Mouse (Mus musculus): Measurements from ENCODE around the gene Plpp3. TPM values are rescaled to one million over a fixed set of nuclear protein-coding genes. Genes with fewer than 3 reads are reported as not detected.

Plpp3 gene
- polyA plus RNA-seq, 1 experiment from 2014 or later: 66.4 TPM

GRCm38 (mm10) chr4:105253453-105254341, 96.5 kb downstream of the Plpp3 start:
- H3K4me3 ChIP-seq: no peak overlapping the region
- no peak overlapping the region for H3K27ac ChIP-seq (replicated peaks)
- H3K36me3 ChIP-seq: no peaks in the 10 kb centered on the region
- peaks cover 4% of the 10 kb centered on the region; the same call in 1 of the 2 replicates for H3K27me3 ChIP-seq
- no peak for ATAC-seq (ENCODE audit: low FRiP score, low read depth)
- H3K9me3 ChIP-seq: no peaks in the 10 kb centered on the region
- WGBS: 80% methylated on average over 6 of the region's 6 CpGs
- H3K4me1 ChIP-seq: no peaks in the 10 kb centered on the region
- H3K4me2 ChIP-seq (replicated peaks): no peak overlapping the region
- H3K9ac ChIP-seq (replicated peaks): no peak overlapping the region

GRCm38 (mm10) chr4:105254365-105254764, 97.2 kb downstream of the Plpp3 start:
- Histone ChIP-seq H3K36me3 (no peaks in the 10 kb centered on the region), H3K4me1 (no peaks in the 10 kb centered on the region), H3K4me2 (replicated peaks) (no peak overlapping the region), H3K4me3 (no peak overlapping the region), H3K27me3 (no peaks in the 10 kb centered on the region), H3K9me3 (no peaks in the 10 kb centered on the region), H3K9ac (replicated peaks) (no peak overlapping the region), H3K27ac (replicated peaks) (no peak overlapping the region)
- no peak for ATAC-seq (ENCODE audit: low FRiP score, low read depth)
- WGBS: 91% methylated on average over 4 of the region's 4 CpGs

- H3K4me1 ChIP-seq: no peaks in the 10 kb centered on the region
- no peaks in the 10 kb centered on the region for H3K36me3 ChIP-seq
- no peak for ATAC-seq (ENCODE audit: low FRiP score, low read depth)
- H3K4me2 ChIP-seq (replicated peaks): no peak overlapping the region
- no peaks in the 10 kb centered on the region for H3K9me3 ChIP-seq
- H3K9ac ChIP-seq (replicated peaks): no peak overlapping the region
- H3K4me3 ChIP-seq: no peak overlapping the region
- H3K27me3 ChIP-seq: no peaks in the 10 kb centered on the region
- H3K27ac ChIP-seq (replicated peaks): no peak overlapping the region
- 89% methylated on average over 3 of the region's 3 CpGs for WGBS
These were observed 98.0 kb downstream of the Plpp3 start for GRCm38 (mm10) chr4:105255185-105255584.

GRCm38 (mm10) chr4:105257667-105258560, 100.8 kb downstream of the Plpp3 start:
- WGBS: 81% methylated on average over 11 of the region's 11 CpGs
- no peak overlapping the region for H3K9ac ChIP-seq (replicated peaks)
- no peak for ATAC-seq (ENCODE audit: low FRiP score, low read depth)
- H3K4me3 ChIP-seq: no peak overlapping the region
- H3K4me2 ChIP-seq (replicated peaks): no peak overlapping the region
- H3K27me3 ChIP-seq: no peaks in the 10 kb centered on the region
- H3K36me3 ChIP-seq: no peaks in the 10 kb centered on the region
- no peaks in the 10 kb centered on the region for H3K9me3 ChIP-seq
- no peaks in the 10 kb centered on the region for H3K4me1 ChIP-seq
- no peak overlapping the region for H3K27ac ChIP-seq (replicated peaks)

- Histone ChIP-seq H3K27me3 (no peaks in the 10 kb centered on the region), H3K4me2 (replicated peaks) (no peak overlapping the region), H3K36me3 (no peaks in the 10 kb centered on the region), H3K27ac (replicated peaks) (no peak overlapping the region), H3K4me3 (no peak overlapping the region), H3K9me3 (no peaks in the 10 kb centered on the region), H3K9ac (replicated peaks) (no peak overlapping the region), H3K4me1 (no peaks in the 10 kb centered on the region)
- 74% methylated on average over 2 of the region's 2 CpGs for WGBS
- ATAC-seq (ENCODE audit: low FRiP score, low read depth): no peak
These were observed 103.2 kb downstream of the Plpp3 start for GRCm38 (mm10) chr4:105260385-105260784.

GRCm38 (mm10) chr4:105260893-105261769, 104.0 kb downstream of the Plpp3 start:
- no peak overlapping the region for H3K27ac ChIP-seq (replicated peaks)
- no peak overlapping the region for H3K9ac ChIP-seq (replicated peaks)
- WGBS: 84% methylated on average over 9 of the region's 9 CpGs
- H3K4me2 ChIP-seq (replicated peaks): no peak overlapping the region
- no peaks in the 10 kb centered on the region for H3K4me1 ChIP-seq
- no peak for ATAC-seq (ENCODE audit: low FRiP score, low read depth)
- H3K9me3 ChIP-seq: no peaks in the 10 kb centered on the region
- H3K36me3 ChIP-seq: no peaks in the 10 kb centered on the region
- H3K4me3 ChIP-seq: no peak overlapping the region
- H3K27me3 ChIP-seq: no peaks in the 10 kb centered on the region

- H3K27ac ChIP-seq (replicated peaks): no peak overlapping the region
- 90% methylated on average over 12 of the region's 12 CpGs for WGBS
These were observed 105.2 kb downstream of the Plpp3 start for GRCm38 (mm10) chr4:105262358-105262757.

GRCm38 (mm10) chr4:105263600-105263999, 106.5 kb downstream of the Plpp3 start:
- no peak overlapping the region for H3K4me2 ChIP-seq (replicated peaks)
- no peaks in the 10 kb centered on the region for H3K36me3 ChIP-seq
- H3K4me1 ChIP-seq: no peaks in the 10 kb centered on the region
- ATAC-seq (ENCODE audit: low FRiP score, low read depth): no peak
- no peak overlapping the region for H3K4me3 ChIP-seq
- H3K9me3 ChIP-seq: no peaks in the 10 kb centered on the region
- WGBS: 91% methylated on average over 8 of the region's 8 CpGs
- H3K27ac ChIP-seq (replicated peaks): no peak overlapping the region
- H3K27me3 ChIP-seq: no peaks in the 10 kb centered on the region
- no peak overlapping the region for H3K9ac ChIP-seq (replicated peaks)

More at GRCm38 (mm10) chr4:105262358-105262757, 105.2 kb downstream of the Plpp3 start:
- no peak for ATAC-seq (ENCODE audit: low FRiP score, low read depth)
- no peaks in the 10 kb centered on the region for H3K4me1 ChIP-seq
- no peak overlapping the region for H3K4me2 ChIP-seq (replicated peaks)
- H3K9ac ChIP-seq (replicated peaks): no peak overlapping the region
- H3K4me3 ChIP-seq: no peak overlapping the region
- no peaks in the 10 kb centered on the region for H3K9me3 ChIP-seq
- no peaks in the 10 kb centered on the region for H3K36me3 ChIP-seq
- no peaks in the 10 kb centered on the region for H3K27me3 ChIP-seq

- no peaks in the 10 kb centered on the region for H3K4me1 ChIP-seq
- H3K4me2 ChIP-seq (replicated peaks): no peak overlapping the region
- no peak overlapping the region for H3K9ac ChIP-seq (replicated peaks)
- 75% methylated on average over 8 of the region's 8 CpGs for WGBS
- no peak for ATAC-seq (ENCODE audit: low FRiP score, low read depth)
- no peaks in the 10 kb centered on the region for H3K36me3 ChIP-seq
- no peak overlapping the region for H3K27ac ChIP-seq (replicated peaks)
- H3K4me3 ChIP-seq: no peak overlapping the region
- H3K27me3 ChIP-seq: no peaks in the 10 kb centered on the region
- no peaks in the 10 kb centered on the region for H3K9me3 ChIP-seq
These were observed 107.9 kb downstream of the Plpp3 start for GRCm38 (mm10) chr4:105265041-105265440.

- no peak for ATAC-seq (ENCODE audit: low FRiP score, low read depth)
- Histone ChIP-seq H3K4me2 (replicated peaks) (no peak overlapping the region), H3K36me3 (no peaks in the 10 kb centered on the region), H3K27ac (replicated peaks) (no peak overlapping the region), H3K4me3 (no peak overlapping the region), H3K27me3 (no peaks in the 10 kb centered on the region), H3K4me1 (no peaks in the 10 kb centered on the region), H3K9ac (replicated peaks) (no peak overlapping the region), H3K9me3 (no peaks in the 10 kb centered on the region)
- WGBS: 85% methylated on average over 4 of the region's 4 CpGs
These were observed 108.5 kb downstream of the Plpp3 start for GRCm38 (mm10) chr4:105265678-105266077.

- H3K36me3 ChIP-seq: no peaks in the 10 kb centered on the region
- H3K4me3 ChIP-seq: no peak overlapping the region
- H3K9ac ChIP-seq (replicated peaks): no peak overlapping the region
- no peak overlapping the region for H3K27ac ChIP-seq (replicated peaks)
- H3K4me2 ChIP-seq (replicated peaks): no peak overlapping the region
- no peak for ATAC-seq (ENCODE audit: low FRiP score, low read depth)
- no peaks in the 10 kb centered on the region for H3K4me1 ChIP-seq
- 91% methylated on average over 6 of the region's 6 CpGs for WGBS
- H3K27me3 ChIP-seq: no peaks in the 10 kb centered on the region
- H3K9me3 ChIP-seq: no peaks in the 10 kb centered on the region
These were observed 111.1 kb downstream of the Plpp3 start for GRCm38 (mm10) chr4:105268202-105268730.

Measured in midbrain, embryonic 12.5 days (tissue).